Mouse (Mus musculus) central nervous system, embryonic 14 days (tissue): ENCODE results near the gene Zfp488. TPM values are rescaled to one million over a fixed set of nuclear protein-coding genes. Genes with fewer than 3 reads are reported as not detected.

Experiments used
- polyA plus RNA-seq: library from polyadenylated mRNA; depleted of rRNA; stranded (reverse); fragments of >200 nt; gene quantifications from 2 replicates; pipeline ENCODE4 v1.2.3, GENCODE M21; 2012; rRNA removed

The Zfp488 gene
- polyA plus RNA-seq: 0.53 and 0.86 TPM in 2 replicates

GRCm38 (mm10) chr14:33978604-33979059 lies at the start of gene Zfp488:
Gene Zfp488, minus strand, starts transcription at chr14:33978764.

GRCm38 (mm10) chr14:34016381-34016780 lies 37.8 kb upstream of the Zfp488 start, which contains the start of gene Gm5460:
Gene Gm5460, plus strand, starts transcription at chr14:34016758.

DNA sequence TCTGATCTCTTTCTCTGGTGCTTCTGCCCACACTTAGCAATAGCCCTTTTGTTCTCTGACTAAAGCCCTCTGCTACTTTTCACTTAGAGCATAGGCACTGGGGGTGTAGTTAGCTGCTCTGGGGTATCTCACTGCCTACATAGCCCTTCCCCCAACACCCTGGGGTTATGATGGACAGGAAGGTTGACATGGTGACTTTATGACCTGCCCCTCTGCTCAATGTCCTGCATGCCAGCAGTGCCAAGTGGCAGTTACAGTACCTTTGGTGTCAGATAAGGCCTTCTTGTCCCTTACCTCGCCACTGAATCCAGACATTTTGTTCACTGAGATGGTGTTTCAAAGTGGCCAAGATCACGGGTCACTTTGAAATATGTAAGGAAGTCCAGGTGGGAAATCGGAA lies 36.5 kb upstream of the Zfp488 start, which contains the start of gene Gm30083:
Gene Gm30083 (minus strand): TSS at position 120 of the 400 bp plus-strand sequence.

GRCm38 (mm10) chr14:33953761-33954160 lies 24.8 kb downstream of the Zfp488 start, which contains the start of gene Rbp3:
Gene Rbp3, plus strand, starts transcription at chr14:33954003.

GRCm38 (mm10) chr14:33940739-33941138 lies 37.8 kb downstream of the Zfp488 start, which contains the start of gene Gdf2:
Gene Gdf2, plus strand, starts transcription at chr14:33941039.

GRCm38 (mm10) chr14:33923168-33924070 lies 55.1 kb downstream of the Zfp488 start, which contains the start of gene Gdf10:
Gene Gdf10, plus strand, starts transcription at chr14:33923587.

Other genes with a start within 250 kb of the Zfp488 start
- gene Gdf10, start 55.2 kb downstream of the Zfp488 start, polyA plus RNA-seq: 4.6 and 16.3 TPM in 2 replicates
- not detected in 2 replicates for gene Gdf2, start 37.7 kb downstream of the Zfp488 start, polyA plus RNA-seq
- gene Rbp3, start 24.8 kb downstream of the Zfp488 start, polyA plus RNA-seq: not detected in 2 replicates
- gene Gm30083, start 36.4 kb upstream of the Zfp488 start, polyA plus RNA-seq: not detected in 2 replicates
- not detected in 2 replicates for gene Gm5460, start 38.0 kb upstream of the Zfp488 start, polyA plus RNA-seq
- not detected in 2 replicates for gene Antxrl, start 73.9 kb upstream of the Zfp488 start, polyA plus RNA-seq
- 0.07 and 2.8 TPM in 2 replicates for gene Anxa8, start 107.2 kb upstream of the Zfp488 start, polyA plus RNA-seq
- not detected in 2 replicates for gene A630023A22Rik, start 124.0 kb upstream of the Zfp488 start, polyA plus RNA-seq
- 0.04 and 0.09 TPM in 2 replicates for gene Npy4r, start 173.7 kb upstream of the Zfp488 start, polyA plus RNA-seq
- gene Gprin2, start 222.9 kb upstream of the Zfp488 start, polyA plus RNA-seq: 6.8 TPM in 2 replicates
- 0.87 and 1.1 TPM in 2 replicates for gene Syt15, start 240.8 kb upstream of the Zfp488 start, polyA plus RNA-seq